Mouse (Mus musculus): ENCODE results near the gene Rtn4rl2. TPM values are rescaled to one million over a fixed set of nuclear protein-coding genes. Genes with fewer than 3 reads are reported as not detected.

Rtn4rl2 gene
- polyA plus RNA-seq, 1 experiment from 2014 or later, result 7.2 TPM

- Histone ChIP-seq H3K4me2 (ENCODE audit: low read depth) (no peak overlapping the region), H3K9me3 (ENCODE audit: control insufficient read depth, low read length) (no peaks in the 10 kb centered on the region), H3K27ac (ENCODE audit: low read depth, low read length) (no peak overlapping the region), H3K4me3 (ENCODE audit: low read depth, low read length) (no peak overlapping the region), H3K27me3 (ENCODE audit: control insufficient read depth, insufficient read depth, low read length) (peaks cover 10% of the 10 kb centered on the region), H3K9ac (ENCODE audit: low read length) (no peak overlapping the region), H3K4me1 (ENCODE audit: control insufficient read depth, insufficient read depth, low read length) (peaks cover 3% of the 10 kb centered on the region; the same call in 1 of the 2 replicates), H3K36me3 (ENCODE audit: control insufficient read depth, insufficient read depth, low read length) (no peaks in the 10 kb centered on the region)
- DNase-seq (ENCODE audit: low spot score) (no peak), ATAC-seq (ENCODE audit: insufficient read depth, low FRiP score, low TSS enrichment) (no peak)
- WGBS, result 52% methylated on average over 8 of the region's 8 CpGs
Measured at GRCm38 (mm10) chr2:84837107-84837506, 49.4 kb downstream of the Rtn4rl2 start.

GRCm38 (mm10) chr2:84831666-84832391, 54.7 kb downstream of the Rtn4rl2 start:
- H3K9ac ChIP-seq (ENCODE audit: low read length), result no peak overlapping the region
- 37% methylated on average over 10 of the region's 10 CpGs for WGBS
- H3K4me3 ChIP-seq (ENCODE audit: low read depth, low read length), result no peak overlapping the region
- H3K9me3 ChIP-seq (ENCODE audit: control insufficient read depth, low read length), result no peaks in the 10 kb centered on the region
- DNase-seq (ENCODE audit: low spot score), result peak; percentile 76
- H3K4me1 ChIP-seq (ENCODE audit: control insufficient read depth, insufficient read depth, low read length), result peaks cover 7% of the 10 kb centered on the region
- peak; percentile 69 for ATAC-seq (ENCODE audit: insufficient read depth, low FRiP score, low TSS enrichment)
- no peaks in the 10 kb centered on the region for H3K27me3 ChIP-seq (ENCODE audit: control insufficient read depth, insufficient read depth, low read length)
- no peak overlapping the region for H3K27ac ChIP-seq (ENCODE audit: low read depth, low read length)
- no peak overlapping the region for H3K4me2 ChIP-seq (ENCODE audit: low read depth)
- no peaks in the 10 kb centered on the region for H3K36me3 ChIP-seq (ENCODE audit: control insufficient read depth, insufficient read depth, low read length)

DNA sequence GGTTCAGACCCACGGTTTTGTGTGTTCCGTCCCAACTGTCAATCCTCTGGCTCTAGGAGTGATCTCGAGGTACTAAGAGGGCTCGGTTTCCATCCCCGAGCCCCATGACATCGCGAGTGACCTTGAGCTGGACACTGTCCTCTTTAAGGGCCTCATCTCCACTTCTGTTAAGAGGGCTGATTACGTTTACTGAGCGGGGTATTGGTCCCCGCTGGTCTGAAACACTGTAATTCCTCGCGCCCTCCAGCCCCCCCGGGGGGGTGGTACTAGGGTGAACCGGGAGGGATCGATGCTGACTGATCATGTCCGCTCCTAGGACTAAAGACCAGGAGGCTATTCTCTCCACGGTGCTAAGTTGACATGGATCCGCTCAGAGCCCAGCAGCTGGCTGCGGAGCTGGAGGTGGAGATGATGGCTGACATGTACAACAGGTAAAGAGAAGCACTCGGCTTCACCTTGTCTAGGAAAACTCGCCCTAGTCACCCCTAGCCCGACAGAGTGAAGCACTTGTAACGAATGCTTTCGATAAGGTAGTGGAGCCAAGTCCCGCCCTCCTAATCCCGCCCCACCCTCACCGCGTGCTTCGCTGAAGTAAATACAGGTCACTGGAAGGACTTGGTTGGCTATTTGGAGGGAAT, 59.1 kb downstream of the Rtn4rl2 start:
- Histone ChIP-seq H3K36me3 (ENCODE audit: control insufficient read depth, insufficient read depth, low read length) (no peaks in the 10 kb centered on the region), H3K27me3 (ENCODE audit: control insufficient read depth, insufficient read depth, low read length) (no peaks in the 10 kb centered on the region), H3K9ac (ENCODE audit: low read length) (peak overlapping the region; percentile 73), H3K4me2 (ENCODE audit: low read depth) (peak overlapping the region; percentile 99), H3K4me3 (ENCODE audit: low read depth, low read length) (peak overlapping the region; percentile 86), H3K4me1 (ENCODE audit: control insufficient read depth, insufficient read depth, low read length) (peaks cover 7% of the 10 kb centered on the region), H3K9me3 (ENCODE audit: control insufficient read depth, low read length) (no peaks in the 10 kb centered on the region), H3K27ac (ENCODE audit: low read depth, low read length) (no peak overlapping the region)
- under 1% methylated on average over 29 of the region's 29 CpGs for WGBS
- DNase-seq (ENCODE audit: low spot score), result no peak
- peak; percentile 26 for ATAC-seq (ENCODE audit: insufficient read depth, low FRiP score, low TSS enrichment)

- Histone ChIP-seq H3K27me3 (ENCODE audit: control insufficient read depth, insufficient read depth, low read length) (no peaks in the 10 kb centered on the region), H3K9ac (ENCODE audit: low read length) (peak within 1 kb of the TSS; percentile 73), H3K4me1 (ENCODE audit: control insufficient read depth, insufficient read depth, low read length) (peaks cover 7% of the 10 kb centered on the region), H3K36me3 (ENCODE audit: control insufficient read depth, insufficient read depth, low read length) (no peaks in the 10 kb centered on the region), H3K4me2 (ENCODE audit: low read depth) (peak within 1 kb of the TSS; percentile 99), H3K4me3 (ENCODE audit: low read depth, low read length) (peak within 1 kb of the TSS; percentile 86), H3K9me3 (ENCODE audit: control insufficient read depth, low read length) (no peaks in the 10 kb centered on the region), H3K27ac (ENCODE audit: low read depth, low read length) (no peak within 1 kb of the TSS)
- peak; percentile 91 for DNase-seq (ENCODE audit: low spot score)
- ATAC-seq (ENCODE audit: insufficient read depth, low FRiP score, low TSS enrichment), result peak; percentile 89
- under 1% methylated on average over 34 of the region's 34 CpGs for WGBS
Measured at GRCm38 (mm10) chr2:84826488-84827282, 59.8 kb downstream of the Rtn4rl2 start, which contains the start of gene Timm10. Gene Timm10, plus strand, starts transcription at chr2:84826997.

DNA sequence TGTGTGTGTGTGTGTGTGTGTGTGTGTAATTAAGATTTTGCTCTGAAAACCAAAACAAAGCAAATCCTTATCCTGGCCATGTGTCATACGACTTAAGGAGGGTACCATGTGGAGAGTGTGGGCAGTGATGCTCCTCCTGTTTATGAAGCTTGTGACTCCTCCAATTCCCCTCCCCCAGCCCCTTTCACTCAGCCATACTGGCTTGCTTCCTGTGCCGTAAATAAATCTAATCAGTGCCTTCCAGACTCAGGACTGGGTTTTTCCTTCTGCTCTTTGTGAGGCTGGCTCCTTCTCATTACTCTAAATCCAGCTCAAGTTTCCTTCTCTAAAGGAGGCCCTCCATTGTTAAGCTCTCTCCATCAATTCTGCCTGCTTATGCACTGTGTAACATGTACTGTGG, 63.3 kb downstream of the Rtn4rl2 start:
- Histone ChIP-seq H3K36me3 (ENCODE audit: control insufficient read depth, insufficient read depth, low read length) (no peaks in the 10 kb centered on the region), H3K9ac (ENCODE audit: low read length) (no peak overlapping the region), H3K27ac (ENCODE audit: low read depth, low read length) (no peak overlapping the region), H3K9me3 (ENCODE audit: control insufficient read depth, low read length) (no peaks in the 10 kb centered on the region), H3K4me2 (ENCODE audit: low read depth) (no peak overlapping the region), H3K4me3 (ENCODE audit: low read depth, low read length) (no peak overlapping the region), H3K27me3 (ENCODE audit: control insufficient read depth, insufficient read depth, low read length) (no peaks in the 10 kb centered on the region), H3K4me1 (ENCODE audit: control insufficient read depth, insufficient read depth, low read length) (peaks cover 7% of the 10 kb centered on the region)
- DNase-seq (ENCODE audit: low spot score), result no peak
- 55% methylated on average over 2 of the region's 2 CpGs for WGBS
- no peak for ATAC-seq (ENCODE audit: insufficient read depth, low FRiP score, low TSS enrichment)

- Histone ChIP-seq H3K9me3 (ENCODE audit: control insufficient read depth, low read length) (no peaks in the 10 kb centered on the region), H3K4me1 (ENCODE audit: control insufficient read depth, insufficient read depth, low read length) (peaks cover 3% of the 10 kb centered on the region), H3K9ac (ENCODE audit: low read length) (no peak within 1 kb of the TSS), H3K36me3 (ENCODE audit: control insufficient read depth, insufficient read depth, low read length) (no peaks in the 10 kb centered on the region), H3K27me3 (ENCODE audit: control insufficient read depth, insufficient read depth, low read length) (no peaks in the 10 kb centered on the region), H3K27ac (ENCODE audit: low read depth, low read length) (no peak within 1 kb of the TSS), H3K4me2 (ENCODE audit: low read depth) (no peak within 1 kb of the TSS), H3K4me3 (ENCODE audit: low read depth, low read length) (no peak within 1 kb of the TSS)
- WGBS, result 69% methylated on average over 13 of the region's 13 CpGs
- no peak for ATAC-seq (ENCODE audit: insufficient read depth, low FRiP score, low TSS enrichment)
- DNase-seq (ENCODE audit: low spot score), result no peak
Measured at GRCm38 (mm10) chr2:84822552-84822951, 64.0 kb downstream of the Rtn4rl2 start, which contains the start of gene Smtnl1. Gene Smtnl1, minus strand, starts transcription at chr2:84822652.

Small RNA genes within 50 kb of the gene (microRNA-seq; reads per million reads assigned to microRNA genes)
- gene Gm24332, result not detected

Other genes with a start within 250 kb of the Rtn4rl2 start
- gene Ctnnd1, start 235.9 kb downstream of the Rtn4rl2 start, polyA plus RNA-seq (2014; fragmentation: Nextera tagmentation; extraction: Ambion mirVana), result 37.5 and 43.0 TPM in 2 replicates
- 0.21 and 0.27 TPM in 2 replicates for gene Btbd18, start 227.6 kb downstream of the Rtn4rl2 start, polyA plus RNA-seq (2014; fragmentation: Nextera tagmentation; extraction: Ambion mirVana)
- gene Selenoh, start 215.9 kb downstream of the Rtn4rl2 start, polyA plus RNA-seq (2014; fragmentation: Nextera tagmentation; extraction: Ambion mirVana), result 378 and 404 TPM in 2 replicates
- gene Gm28635, start 208.7 kb downstream of the Rtn4rl2 start, polyA plus RNA-seq (2014; fragmentation: Nextera tagmentation; extraction: Ambion mirVana), result not detected in 2 replicates
- 59.4 and 59.6 TPM in 2 replicates for gene Med19, start 208.3 kb downstream of the Rtn4rl2 start, polyA plus RNA-seq (2014; fragmentation: Nextera tagmentation; extraction: Ambion mirVana)
- gene Tmx2, start 207.6 kb downstream of the Rtn4rl2 start, polyA plus RNA-seq (2014; fragmentation: Nextera tagmentation; extraction: Ambion mirVana), result 180 and 189 TPM in 2 replicates
- 27.4 and 27.6 TPM in 2 replicates for gene Zdhhc5, start 171.5 kb downstream of the Rtn4rl2 start, polyA plus RNA-seq (2014; fragmentation: Nextera tagmentation; extraction: Ambion mirVana)
- 47.2 and 48.5 TPM in 2 replicates for gene Clp1, start 159.4 kb downstream of the Rtn4rl2 start, polyA plus RNA-seq (2014; fragmentation: Nextera tagmentation; extraction: Ambion mirVana)
- 10.5 and 12.9 TPM in 2 replicates for gene Ypel4, start 152.7 kb downstream of the Rtn4rl2 start, polyA plus RNA-seq (2014; fragmentation: Nextera tagmentation; extraction: Ambion mirVana)
- gene Gm19426, start 143.1 kb downstream of the Rtn4rl2 start, polyA plus RNA-seq (2014; fragmentation: Nextera tagmentation; extraction: Ambion mirVana), result 4.5 and 5.1 TPM in 2 replicates
- 30.9 and 31.9 TPM in 2 replicates for gene Serping1, start 111.3 kb downstream of the Rtn4rl2 start, polyA plus RNA-seq (2014; fragmentation: Nextera tagmentation; extraction: Ambion mirVana)
- 32.8 and 34.9 TPM in 2 replicates for gene Ube2l6, start 87.9 kb downstream of the Rtn4rl2 start, polyA plus RNA-seq (2014; fragmentation: Nextera tagmentation; extraction: Ambion mirVana)
- 0.29 TPM in 1 of 2 replicates, not detected in the other for gene Smtnl1, start 64.1 kb downstream of the Rtn4rl2 start, polyA plus RNA-seq (2014; fragmentation: Nextera tagmentation; extraction: Ambion mirVana)
- gene Timm10, start 59.7 kb downstream of the Rtn4rl2 start, polyA plus RNA-seq (2014; fragmentation: Nextera tagmentation; extraction: Ambion mirVana), result 53.3 and 56.6 TPM in 2 replicates
- 17.8 and 19.1 TPM in 2 replicates for gene Slc43a1, start 47.9 kb downstream of the Rtn4rl2 start, polyA plus RNA-seq (2014; fragmentation: Nextera tagmentation; extraction: Ambion mirVana)
- gene Slc43a3, start 49.9 kb upstream of the Rtn4rl2 start, polyA plus RNA-seq (2014; fragmentation: Nextera tagmentation; extraction: Ambion mirVana), result 23.1 and 25.4 TPM in 2 replicates
- gene Prg2, start 93.8 kb upstream of the Rtn4rl2 start, polyA plus RNA-seq (2014; fragmentation: Nextera tagmentation; extraction: Ambion mirVana), result 0.41 TPM in 1 of 2 replicates, not detected in the other
- gene Prg3, start 101.5 kb upstream of the Rtn4rl2 start, polyA plus RNA-seq (2014; fragmentation: Nextera tagmentation; extraction: Ambion mirVana), result not detected in 2 replicates
- 346 and 359 TPM in 2 replicates for gene Ssrp1, start 150.5 kb upstream of the Rtn4rl2 start, polyA plus RNA-seq (2014; fragmentation: Nextera tagmentation; extraction: Ambion mirVana)
- gene P2rx3, start 150.8 kb upstream of the Rtn4rl2 start, polyA plus RNA-seq (2014; fragmentation: Nextera tagmentation; extraction: Ambion mirVana), result 10.9 and 15.7 TPM in 2 replicates
- gene Tnks1bp1, start 161.3 kb upstream of the Rtn4rl2 start, polyA plus RNA-seq (2014; fragmentation: Nextera tagmentation; extraction: Ambion mirVana), result 5.8 and 7.9 TPM in 2 replicates
- 35.2 and 37.1 TPM in 2 replicates for gene Aplnr, start 249.5 kb upstream of the Rtn4rl2 start, polyA plus RNA-seq (2014; fragmentation: Nextera tagmentation; extraction: Ambion mirVana)

Measured in neural tube, embryonic 11.5 days (tissue).